Mouse (Mus musculus): ENCODE results near the gene Pappa.

Gene Pappa

GRCm38 (mm10) chr4:65269996-65270395 lies 146.0 kb downstream of the Pappa start:
- no peak for DNase-seq (ENCODE audit: low spot score in 2 of 2)

- DNase-seq (ENCODE audit: low spot score in 2 of 2): no peak
These were observed 148.3 kb downstream of the Pappa start for GRCm38 (mm10) chr4:65272295-65272694.

GRCm38 (mm10) chr4:65273299-65273851 lies 149.4 kb downstream of the Pappa start:
- no peak for DNase-seq (ENCODE audit: low spot score in 2 of 2)

- DNase-seq (ENCODE audit: low spot score in 2 of 2): no peak
These were observed 154.7 kb downstream of the Pappa start for GRCm38 (mm10) chr4:65278451-65279271.

GRCm38 (mm10) chr4:65279272-65279653 lies 155.3 kb downstream of the Pappa start:
- DNase-seq (ENCODE audit: low spot score in 2 of 2): no peak

- no peak for DNase-seq (ENCODE audit: low spot score in 2 of 2)
These were observed 156.2 kb downstream of the Pappa start for GRCm38 (mm10) chr4:65279979-65280677.

- DNase-seq (ENCODE audit: low spot score in 2 of 2): no peak
These were observed 156.9 kb downstream of the Pappa start for GRCm38 (mm10) chr4:65280888-65281287.

GRCm38 (mm10) chr4:65283611-65284010 lies 159.6 kb downstream of the Pappa start:
- no peak for DNase-seq (ENCODE audit: low spot score in 2 of 2)

- DNase-seq (ENCODE audit: low spot score in 2 of 2): no peak
These were observed 161.2 kb downstream of the Pappa start for GRCm38 (mm10) chr4:65285165-65285564.

- no peak for DNase-seq (ENCODE audit: low spot score in 2 of 2)
These were observed 165.3 kb downstream of the Pappa start for GRCm38 (mm10) chr4:65289247-65289646.

GRCm38 (mm10) chr4:65295741-65296140 lies 171.8 kb downstream of the Pappa start:
- DNase-seq (ENCODE audit: low spot score in 2 of 2): no peak

- no peak for DNase-seq (ENCODE audit: low spot score in 2 of 2)
These were observed 172.5 kb downstream of the Pappa start for GRCm38 (mm10) chr4:65296356-65296967.

- DNase-seq (ENCODE audit: low spot score in 2 of 2): no peak
These were observed 173.1 kb downstream of the Pappa start for GRCm38 (mm10) chr4:65296968-65297499.

- DNase-seq (ENCODE audit: low spot score in 2 of 2): no peak
These were observed 174.5 kb downstream of the Pappa start for GRCm38 (mm10) chr4:65298212-65299181.

- no peak for DNase-seq (ENCODE audit: low spot score in 2 of 2)
These were observed 175.4 kb downstream of the Pappa start for GRCm38 (mm10) chr4:65299365-65299764.

- no peak for DNase-seq (ENCODE audit: low spot score in 2 of 2)
These were observed 176.5 kb downstream of the Pappa start for GRCm38 (mm10) chr4:65300431-65300830.

GRCm38 (mm10) chr4:65302666-65303065 lies 178.7 kb downstream of the Pappa start:
- no peak for DNase-seq (ENCODE audit: low spot score in 2 of 2)

GRCm38 (mm10) chr4:65317877-65318525 lies 194.0 kb downstream of the Pappa start:
- no peak for DNase-seq (ENCODE audit: low spot score in 2 of 2)

- DNase-seq (ENCODE audit: low spot score in 2 of 2): no peak
These were observed 197.4 kb downstream of the Pappa start for GRCm38 (mm10) chr4:65321340-65321739.

- DNase-seq (ENCODE audit: low spot score in 2 of 2): no peak
These were observed 198.0 kb downstream of the Pappa start for GRCm38 (mm10) chr4:65321959-65322358.

Data from frontal cortex, postnatal 25 days (tissue).